Mouse (Mus musculus) liver, embryonic 14.5 days (tissue): ENCODE data around the gene Slco2a1.

Experiments
- CTCF ChIP-seq: IDR thresholded peaks from 2 replicates; pipeline ENCODE4 v1.5.1; 2016; ENCODE audit warnings: antibody characterized with exemption, low read depth, control low read depth
- EP300 ChIP-seq: IDR thresholded peaks from 2 replicates; pipeline ENCODE4 v1.6.1; 2016; ENCODE audit warnings: antibody characterized with exemption, low read depth

DNA sequence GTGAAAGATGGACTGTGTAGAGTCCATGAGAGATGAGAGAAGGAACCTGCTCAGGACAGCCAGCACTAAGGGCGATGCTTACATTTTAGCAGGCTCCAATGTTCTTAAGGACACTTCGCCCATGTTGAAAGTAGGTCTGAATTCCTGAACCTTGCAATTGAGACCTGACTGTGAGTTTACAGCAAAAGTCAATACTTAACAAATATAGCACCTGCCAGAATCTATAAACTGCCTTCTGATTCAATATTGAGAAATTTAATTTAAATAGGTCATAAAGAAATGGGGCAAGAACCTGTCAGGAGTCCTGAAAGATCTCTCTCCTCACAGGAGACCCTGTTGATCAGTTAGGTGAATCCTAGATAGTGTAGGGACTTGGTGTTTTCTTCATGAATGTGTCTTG, 12.6 kb upstream of the Slco2a1 start:
- TF ChIP-seq EP300, result no peak
- no peak for TF ChIP-seq CTCF
